Mouse (Mus musculus) olfactory bulb, adult 2 months (tissue): ENCODE measurements around the gene Hbb-bh2. TPM values are rescaled to one million over a fixed set of nuclear protein-coding genes. Genes with fewer than 3 reads are reported as not detected.
"Not testable (repeated sequence)": the region's sequence is repeated elsewhere in the genome, so short reads cannot be mapped to it uniquely, and the experiment has no call there.

Source experiments
- H3K27ac ChIP-seq: fragments of 200-500 bp; 2 replicates; pipeline ENCODE4 v1.5.1; 2012; ENCODE audit warnings: low read depth, low read length; ENCODE audit not compliant: insufficient read depth
- H3K4me1 ChIP-seq: fragments of 200-500 bp; 2 replicates; pipeline ENCODE4 v1.6.1; 2012; ENCODE audit warnings: low read length; ENCODE audit not compliant: control insufficient read depth, insufficient read depth
- H3K4me3 ChIP-seq: fragments of 200-500 bp; 2 replicates; pipeline ENCODE4 v1.5.1; 2012; ENCODE audit warnings: mild to moderate bottlenecking, low read depth, low read length, moderate library complexity; ENCODE audit not compliant: insufficient read depth
- CTCF ChIP-seq: fragments of 200-500 bp; IDR thresholded peaks from 2 replicates; pipeline ENCODE4 v1.5.1; 2012; ENCODE audit warnings: low read depth, mild to moderate bottlenecking, low read length, moderate library complexity; ENCODE audit not compliant: insufficient read depth
- POLR2A ChIP-seq: fragments of 200-500 bp; IDR thresholded peaks from 2 replicates; pipeline ENCODE4 v1.6.1; 2012; ENCODE audit warnings: mild to moderate bottlenecking, low read depth, low read length, moderate library complexity; ENCODE audit not compliant: insufficient read depth
- WGBS: fragments of 180-500 bp; shearing (Covaris S2); methylation state at CpG from one replicate; pipeline ENCODE4 v1.1.7; 2018; 5-methylcytosine and 5-hydroxymethylcytosine counted together
- polyA plus RNA-seq: library from polyadenylated mRNA; stranded (reverse); fragments of >200 nt; gene quantifications from 2 replicates; pipeline ENCODE4 v1.2.4, GENCODE M21; 2012; ENCODE audit warnings: low replicate concordance; ENCODE audit not compliant: missing spikeins, insufficient read depth, insufficient read length

Gene Hbb-bh2
- polyA plus RNA-seq, 1 experiment = not detected

- Histone ChIP-seq H3K4me1 (no peaks in the 10 kb centered on the region), H3K27ac (no peak overlapping the region), H3K4me3 (no peak overlapping the region)
- 59% methylated on average over 1 of the region's 1 CpGs for WGBS
- TF ChIP-seq CTCF (no peak), POLR2A (no peak)
Measured at GRCm38 (mm10) chr7:103854669-103855068, 14.3 kb upstream of the Hbb-bh2 start.

GRCm38 (mm10) chr7:103853090-103853489 is 12.8 kb upstream of the Hbb-bh2 start, which contains the start of gene Hbb-y:
Hbb-y (minus strand) TSS chr7:103853216.
- TF ChIP-seq CTCF (no peak), POLR2A (no peak)
- no peak within 1 kb of the TSS for H3K4me3 ChIP-seq
- no peaks in the 10 kb centered on the region for H3K4me1 ChIP-seq
- WGBS = 61% methylated on average over 2 of the region's 2 CpGs
- no peak within 1 kb of the TSS for H3K27ac ChIP-seq

DNA sequence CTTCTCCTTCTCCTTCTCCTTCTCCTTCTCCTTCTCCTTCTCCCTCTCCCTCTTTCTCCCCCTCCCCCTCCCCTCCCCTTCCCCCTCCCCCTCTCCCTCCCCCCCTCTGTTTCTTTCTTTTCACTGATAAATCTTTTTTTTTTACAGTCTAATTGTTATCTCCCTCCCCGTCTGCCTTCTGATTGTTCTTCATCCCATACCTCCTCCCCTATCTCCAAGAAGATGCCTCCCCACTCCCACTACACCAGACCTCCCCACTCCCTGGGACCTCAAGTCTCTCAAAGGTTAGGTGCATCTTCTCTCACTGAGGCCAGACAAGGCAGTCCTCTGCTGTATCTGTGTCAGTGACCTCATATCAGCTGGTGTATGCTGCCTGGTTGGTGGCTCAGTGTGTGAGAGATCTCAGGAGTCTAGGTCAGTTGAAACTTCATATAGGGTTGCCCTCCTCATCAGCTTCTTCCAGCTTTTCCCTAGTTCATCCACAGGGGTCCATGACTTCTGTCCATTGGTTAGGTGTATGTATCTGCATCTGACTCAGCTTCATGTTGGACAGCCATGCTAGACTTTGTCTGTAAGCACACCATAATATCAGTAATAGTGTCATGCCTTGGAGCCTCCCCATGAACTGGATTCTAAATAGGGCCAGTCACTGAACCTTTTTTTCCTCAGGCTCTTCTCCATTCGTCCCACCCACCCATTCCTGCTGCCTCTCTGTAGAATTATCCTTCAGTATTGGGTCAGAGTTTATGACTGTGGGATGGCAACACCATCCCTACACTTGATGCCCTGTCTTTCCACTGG is 4.4 kb upstream of the Hbb-bh2 start:
- Histone ChIP-seq H3K27ac (no peak overlapping the region), H3K4me3 (no peak overlapping the region), H3K4me1 (no peaks in the 10 kb centered on the region)
- TF ChIP-seq CTCF = no peak
- TF ChIP-seq POLR2A = no peak
- WGBS = 36% methylated on average over 2 of the region's 2 CpGs

DNA sequence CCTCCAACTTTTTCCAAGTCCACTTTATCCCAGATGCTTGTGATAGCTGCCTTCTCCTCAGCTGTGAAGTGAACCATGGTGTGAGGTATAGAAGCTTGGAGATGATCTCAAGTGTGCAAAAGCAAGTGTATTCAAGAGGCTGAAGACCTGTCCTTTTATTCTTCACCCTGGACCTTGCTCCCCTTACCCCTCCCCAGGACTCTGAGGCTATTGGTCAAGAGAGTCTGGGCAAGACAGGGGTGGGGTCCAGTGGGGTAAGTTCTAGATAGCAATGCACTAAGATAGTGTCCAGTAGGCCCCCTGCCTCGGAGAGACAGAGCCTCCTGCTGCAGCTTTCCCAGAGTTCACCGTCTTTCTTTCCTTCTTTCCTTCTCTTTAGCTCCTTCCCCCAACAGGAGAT is 2.7 kb upstream of the Hbb-bh2 start, which contains the start of gene Hbb-bh1:
Gene Hbb-bh1, minus strand, starts transcription at position 131 of the 400 bp plus-strand sequence.
- Histone ChIP-seq H3K4me1 (no peaks in the 10 kb centered on the region), H3K4me3 (no peak within 1 kb of the TSS), H3K27ac (no peak within 1 kb of the TSS)
- TF ChIP-seq CTCF (no peak), POLR2A (no peak)
- 81% methylated on average over 2 of the region's 2 CpGs for WGBS

DNA sequence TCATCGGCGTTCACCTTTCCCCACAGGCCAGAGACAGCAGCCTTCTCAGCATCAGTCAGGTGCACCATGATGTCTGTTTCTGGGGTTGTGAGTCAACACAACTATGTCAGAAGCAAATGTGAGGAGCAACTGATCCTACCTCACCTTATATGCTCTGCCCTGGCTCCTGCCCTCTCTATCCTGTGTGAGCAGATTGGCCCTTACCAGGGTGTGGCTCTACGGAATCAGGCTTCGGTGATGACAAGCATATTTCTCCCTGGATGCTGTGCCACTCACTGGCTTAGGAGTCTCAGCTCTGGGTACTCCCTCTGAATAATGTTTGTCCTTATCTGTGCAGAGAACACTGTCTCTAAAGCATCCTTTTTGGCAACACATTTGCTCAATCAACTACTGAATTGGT is 12.5 kb downstream of the Hbb-bh2 start, which contains the start of gene Hbb-bs:
Gene Hbb-bs, minus strand, starts transcription at position 289 of the 400 bp plus-strand sequence.
- Histone ChIP-seq H3K27ac (no peak within 1 kb of the TSS), H3K4me1 (no peaks in the 10 kb centered on the region), H3K4me3 (no peak within 1 kb of the TSS)
- TF ChIP-seq CTCF (no peak), POLR2A (no peak)
- WGBS = 93% methylated on average over 4 of the region's 4 CpGs

- H3K27ac ChIP-seq, H3K4me1 ChIP-seq, H3K4me3 ChIP-seq: not testable (repeated sequence)
- WGBS = no CpG with 5 or more reads among the region's 2 CpGs
Measured at GRCm38 (mm10) chr7:103827139-103827538, 13.2 kb downstream of the Hbb-bh2 start.

DNA sequence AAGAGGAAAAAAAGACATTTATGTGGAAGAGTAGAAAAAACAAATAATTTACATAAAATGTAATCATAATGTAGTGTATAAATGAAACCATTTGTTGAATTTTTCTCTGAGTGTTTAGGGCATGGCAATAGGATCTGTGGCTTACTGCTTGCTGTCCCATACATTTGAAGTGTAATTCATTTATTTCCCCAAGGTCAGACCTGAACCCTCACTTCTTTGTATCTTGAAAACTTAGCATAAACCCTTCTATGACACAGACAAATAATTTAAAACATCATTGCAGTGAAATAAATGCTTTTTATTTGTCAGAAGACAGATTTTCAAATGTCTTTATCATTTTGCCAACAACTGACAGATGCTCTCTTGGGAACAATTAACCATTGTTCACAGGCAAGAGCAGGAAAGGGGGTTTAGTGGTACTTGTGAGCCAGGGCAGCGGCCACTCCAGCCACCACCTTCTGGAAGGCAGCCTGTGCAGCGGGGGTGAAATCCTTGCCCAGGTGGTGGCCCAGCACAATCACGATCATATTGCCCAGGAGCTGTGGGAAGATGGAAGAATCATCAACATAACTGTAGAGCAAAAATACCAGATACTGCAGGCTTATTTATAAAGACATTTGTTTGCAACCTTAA is 13.9 kb downstream of the Hbb-bh2 start:
- WGBS = 66% methylated on average over 3 of the region's 3 CpGs
- TF ChIP-seq CTCF (no peak), POLR2A (no peak)

DNA sequence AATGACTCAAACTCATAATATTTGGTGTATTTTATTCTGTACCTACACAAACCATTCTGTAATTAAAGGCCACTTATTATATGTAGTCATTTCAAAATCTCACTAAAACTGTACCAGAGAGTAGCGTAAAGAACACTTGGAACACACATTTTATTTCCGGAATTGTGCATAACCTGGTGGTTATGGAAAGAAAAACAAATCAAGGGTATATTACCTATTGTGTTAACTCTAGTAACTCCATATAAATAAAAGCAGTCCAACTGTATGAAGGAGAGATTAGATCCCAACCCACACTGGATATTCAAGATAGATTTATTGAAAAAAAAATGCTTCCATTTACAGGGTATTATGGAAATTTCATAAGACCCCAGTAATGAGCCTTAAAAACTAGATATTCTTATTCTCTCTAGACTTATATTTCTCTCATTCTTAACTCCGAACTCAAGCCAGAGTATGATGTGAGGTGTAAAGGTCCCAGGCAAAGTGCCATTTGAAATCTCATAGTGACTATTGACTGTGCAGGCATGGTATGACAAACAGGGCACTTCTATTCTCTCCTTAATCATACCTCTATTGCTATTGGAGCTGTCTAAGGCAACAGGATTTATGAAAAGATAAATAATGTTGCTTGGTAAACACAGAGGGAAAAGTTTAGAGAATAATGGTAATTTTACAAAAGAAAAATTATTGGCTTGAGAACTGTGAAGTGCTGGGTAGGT is 14.6 kb downstream of the Hbb-bh2 start:
- Histone ChIP-seq H3K4me3 (no peak overlapping the region), H3K4me1 (no peaks in the 10 kb centered on the region), H3K27ac (no peak overlapping the region)
- TF ChIP-seq POLR2A (no peak), CTCF (no peak)
- 90% methylated on average over 3 of the region's 3 CpGs for WGBS

More for the DNA sequence above, 13.9 kb downstream of the Hbb-bh2 start:
- H3K4me1 ChIP-seq = no peaks in the 10 kb centered on the region
- H3K4me3 ChIP-seq = no peak overlapping the region
- no peak overlapping the region for H3K27ac ChIP-seq

GRCm38 (mm10) chr7:103824597-103824996 is 15.7 kb downstream of the Hbb-bh2 start:
- WGBS = 86% methylated on average over 2 of the region's 2 CpGs
- TF ChIP-seq POLR2A = no peak
- TF ChIP-seq CTCF = no peak
- H3K27ac ChIP-seq = no peak overlapping the region

DNA sequence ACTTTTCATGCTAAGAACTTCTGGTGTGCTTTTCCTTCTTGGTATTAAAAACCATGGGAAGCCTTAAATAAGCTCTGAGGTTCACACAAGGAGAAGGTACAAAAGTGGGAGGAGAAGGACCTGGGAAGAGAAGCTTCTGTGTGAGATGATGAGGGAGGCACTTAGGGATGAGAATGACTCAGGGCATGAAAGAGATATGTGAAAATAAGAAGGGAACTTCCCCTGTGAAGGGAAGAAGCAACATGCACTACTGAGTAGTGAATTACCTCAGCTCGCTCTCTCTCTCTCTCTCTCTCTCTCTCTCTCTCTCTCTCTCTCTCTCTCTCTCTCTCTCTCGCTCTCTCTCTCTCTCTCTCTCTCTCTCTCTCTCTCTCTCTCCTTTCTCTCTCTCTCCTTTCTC is 25.2 kb downstream of the Hbb-bh2 start:
- H3K27ac ChIP-seq, H3K4me3 ChIP-seq, H3K4me1 ChIP-seq: not testable (repeated sequence)
- WGBS = 100% methylated on average over 1 of the region's 2 CpGs

More at GRCm38 (mm10) chr7:103824597-103824996, 15.7 kb downstream of the Hbb-bh2 start:
- no peak overlapping the region for H3K4me3 ChIP-seq
- H3K4me1 ChIP-seq = no peaks in the 10 kb centered on the region
